Mouse (Mus musculus): ENCODE measurements at regions not wholly inside any gene's neighbourhood (a gene's known extent, or its start where the extent isn't known, plus 50 kb on each side); places are given as distances from the start of the nearest gene placed in this dataset.

DNA sequence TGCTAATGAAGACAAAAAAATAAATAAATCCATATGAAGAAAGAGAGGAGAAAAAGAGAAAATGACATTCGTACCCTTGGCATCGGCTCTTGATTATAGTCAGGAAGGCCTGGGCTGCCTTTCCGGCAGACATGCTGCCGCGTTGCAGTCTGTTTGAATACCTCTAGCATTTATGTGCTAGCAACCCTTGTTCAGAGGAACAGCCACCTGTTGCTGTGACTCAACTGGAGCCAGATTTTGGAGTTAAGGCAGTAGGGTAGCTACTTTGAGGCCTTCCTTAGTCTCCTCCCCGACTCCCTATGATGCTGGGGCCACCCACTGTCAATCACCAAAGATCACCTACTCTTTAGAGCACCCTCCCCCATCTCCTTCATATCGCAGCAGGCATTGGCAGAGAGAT is 148.5 kb upstream of the Cops8 start:
- DNase-seq (ENCODE audit: low spot score in 2 of 2), result no peak

- DNase-seq (ENCODE audit: low spot score in 2 of 2), result no peak
Measured at GRCm38 (mm10) chr1:90457396-90457795, 145.4 kb upstream of the Cops8 start.

- DNase-seq (ENCODE audit: low spot score in 2 of 2), result no peak
Measured at GRCm38 (mm10) chr1:90458176-90458575, 144.6 kb upstream of the Cops8 start.

DNA sequence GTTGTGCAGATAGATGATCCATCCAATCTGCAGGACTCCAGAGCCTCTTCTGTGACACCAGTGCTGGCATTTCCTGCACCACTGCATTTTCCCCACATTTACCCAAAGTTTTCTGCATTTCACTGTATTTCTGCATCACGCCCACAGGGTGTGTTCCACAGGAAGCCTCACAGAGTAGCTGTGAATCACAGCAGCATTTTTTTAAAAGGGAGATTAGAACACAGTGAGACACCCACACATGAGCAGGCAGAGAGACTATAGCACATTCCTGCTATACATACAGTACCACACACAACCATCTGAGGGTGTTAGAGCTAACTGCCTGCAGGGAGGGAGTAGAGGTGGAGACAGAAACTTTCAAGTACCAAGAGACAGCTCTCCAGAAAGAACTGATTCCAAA is 141.1 kb upstream of the Cops8 start:
- no peak for DNase-seq (ENCODE audit: low spot score in 2 of 2)

GRCm38 (mm10) chr1:90463302-90463701 is 139.5 kb upstream of the Cops8 start:
- DNase-seq (ENCODE audit: low spot score in 2 of 2), result no peak

- DNase-seq (ENCODE audit: low spot score in 2 of 2), result no peak
Measured at GRCm38 (mm10) chr1:90467646-90468045, 135.1 kb upstream of the Cops8 start.

GRCm38 (mm10) chr1:90470996-90471395 is 131.8 kb upstream of the Cops8 start:
- no peak for DNase-seq (ENCODE audit: low spot score in 2 of 2)

- DNase-seq (ENCODE audit: low spot score in 2 of 2), result no peak
Measured at GRCm38 (mm10) chr1:90471806-90472205, 131.0 kb upstream of the Cops8 start.

GRCm38 (mm10) chr1:90475060-90475813 is 127.5 kb upstream of the Cops8 start:
- DNase-seq (ENCODE audit: low spot score in 2 of 2), result no peak

GRCm38 (mm10) chr1:90476556-90477243 is 126.1 kb upstream of the Cops8 start:
- DNase-seq (ENCODE audit: low spot score in 2 of 2), result no peak

- no peak for DNase-seq (ENCODE audit: low spot score in 2 of 2)
Measured at GRCm38 (mm10) chr1:90478839-90479238, 123.9 kb upstream of the Cops8 start.

GRCm38 (mm10) chr1:90481247-90481646 is 121.5 kb upstream of the Cops8 start:
- no peak for DNase-seq (ENCODE audit: low spot score in 2 of 2)

DNA sequence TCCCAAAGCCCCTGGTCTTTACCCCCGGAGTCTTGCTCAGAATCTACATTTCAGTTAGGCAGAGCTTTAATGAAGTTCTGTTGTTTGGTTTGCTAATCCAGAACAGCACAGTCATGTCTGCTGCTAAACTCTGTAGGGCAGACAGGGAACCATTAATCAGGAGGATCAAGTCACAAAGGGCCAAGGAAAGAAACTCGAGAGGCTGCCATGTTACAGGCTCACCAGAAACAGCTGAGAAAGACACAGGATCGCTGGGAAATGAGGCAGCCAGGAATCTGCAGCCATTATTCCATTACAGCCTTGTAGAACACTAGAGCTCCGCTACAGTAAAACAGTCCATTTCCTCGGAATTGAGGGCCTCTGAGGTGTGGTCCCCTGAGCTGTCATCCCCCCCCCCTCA is 121.1 kb upstream of the Cops8 start:
- no peak for DNase-seq (ENCODE audit: low spot score in 2 of 2)

GRCm38 (mm10) chr1:90486349-90486839 is 116.4 kb upstream of the Cops8 start:
- DNase-seq (ENCODE audit: low spot score in 2 of 2), result no peak

DNA sequence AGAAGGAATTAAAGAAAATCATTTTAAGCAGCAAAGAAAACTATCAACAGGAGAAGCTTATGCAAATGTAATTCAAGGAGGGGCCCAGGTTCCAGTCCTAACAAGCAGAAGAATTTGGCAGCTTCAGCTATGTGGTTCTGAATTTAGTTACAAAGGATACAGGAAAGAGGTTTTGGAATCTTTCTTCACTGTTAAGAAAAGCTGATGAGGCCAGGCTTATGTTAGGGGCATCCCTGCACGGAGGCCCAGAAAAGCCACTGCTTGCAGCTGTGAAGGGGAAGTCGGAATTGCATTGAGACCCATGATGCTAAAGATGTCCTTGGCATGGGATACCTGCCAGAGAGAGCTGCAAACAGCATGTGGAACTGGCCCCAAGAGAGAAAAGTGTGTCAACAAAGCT is 114.9 kb upstream of the Cops8 start:
- no peak for DNase-seq (ENCODE audit: low spot score in 2 of 2)

GRCm38 (mm10) chr1:90488991-90489390 is 113.8 kb upstream of the Cops8 start:
- no peak for DNase-seq (ENCODE audit: low spot score in 2 of 2)

DNA sequence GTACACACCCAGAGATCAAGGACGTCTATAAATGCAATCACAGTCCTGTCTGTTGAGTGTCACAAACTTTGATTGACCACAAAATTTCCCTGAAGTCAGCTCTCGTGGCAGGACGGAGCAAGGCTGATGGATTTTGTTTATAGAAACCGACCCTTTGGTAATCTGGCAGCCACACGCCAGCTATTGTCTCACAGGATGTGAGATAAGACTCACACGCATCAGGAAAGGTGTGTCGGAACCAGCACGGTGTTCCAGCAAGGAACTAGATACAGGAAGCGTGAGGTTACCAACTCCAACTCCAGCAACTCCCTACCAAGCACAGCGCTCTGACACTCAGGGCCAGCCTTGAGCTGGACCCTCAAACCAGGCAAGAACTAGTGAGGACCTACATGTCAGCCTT is 112.4 kb upstream of the Cops8 start:
- no peak for DNase-seq (ENCODE audit: low spot score in 2 of 2)

DNA sequence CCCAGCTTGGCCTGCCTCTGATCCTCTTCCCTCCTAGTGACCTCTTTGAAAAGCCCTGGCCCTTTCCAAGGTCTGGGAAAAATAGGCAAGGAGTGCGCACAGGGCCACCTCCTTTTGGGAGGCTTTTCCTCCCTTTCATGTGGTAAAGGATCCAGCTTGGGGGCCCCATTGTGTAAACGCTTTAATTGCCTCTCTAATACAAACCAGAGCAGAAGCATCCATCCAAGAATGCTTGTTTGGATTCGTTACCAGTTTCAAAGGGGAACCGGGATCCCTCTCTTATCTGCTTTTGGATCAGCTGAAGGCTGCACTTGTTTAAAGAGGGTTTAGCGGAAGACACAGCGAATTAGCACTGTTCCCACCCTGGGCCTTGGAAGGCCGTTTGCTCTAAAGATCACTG is 109.3 kb upstream of the Cops8 start:
- no peak for DNase-seq (ENCODE audit: low spot score in 2 of 2)

DNA sequence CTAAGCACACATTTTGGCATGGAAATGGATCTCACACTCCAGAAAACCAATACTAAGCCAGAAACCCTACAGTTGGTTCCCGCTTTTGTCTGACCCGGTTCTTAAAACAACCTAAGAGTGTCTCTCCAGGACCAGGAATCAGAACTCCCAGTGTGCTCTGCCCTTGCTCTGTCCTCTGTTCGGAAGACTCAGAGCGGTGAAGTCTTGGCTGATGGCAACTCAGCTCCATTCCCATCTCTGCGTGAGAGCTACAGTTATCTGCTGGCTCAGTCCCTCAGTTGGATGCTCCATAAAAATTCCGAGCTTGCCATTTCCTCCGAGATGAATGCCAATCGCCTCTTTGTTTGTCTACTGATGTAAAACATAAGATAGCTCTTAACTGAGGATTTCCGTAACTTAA is 107.6 kb upstream of the Cops8 start:
- no peak for DNase-seq (ENCODE audit: low spot score in 2 of 2)

DNA sequence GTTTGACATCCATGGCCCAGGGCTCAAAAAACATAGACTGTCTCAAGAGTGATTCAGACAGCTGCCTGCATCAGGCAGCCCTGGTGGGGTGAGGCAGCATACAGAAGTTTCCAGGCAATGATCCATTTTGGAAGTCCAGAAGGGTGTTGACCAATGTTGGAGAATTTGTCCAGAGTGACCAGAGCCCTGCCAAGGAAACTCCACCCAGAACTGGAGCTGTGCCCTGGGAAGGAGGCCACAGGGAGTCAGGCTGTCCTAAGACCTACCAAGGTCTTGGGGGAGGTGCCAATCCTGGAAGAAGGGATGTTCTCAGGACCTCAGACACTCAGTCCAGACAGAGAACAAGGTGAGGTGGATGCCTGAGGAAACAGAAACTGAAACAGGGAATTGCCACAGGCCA is 105.2 kb upstream of the Cops8 start:
- DNase-seq (ENCODE audit: low spot score in 2 of 2), result peak; percentile 36 to 78

DNA sequence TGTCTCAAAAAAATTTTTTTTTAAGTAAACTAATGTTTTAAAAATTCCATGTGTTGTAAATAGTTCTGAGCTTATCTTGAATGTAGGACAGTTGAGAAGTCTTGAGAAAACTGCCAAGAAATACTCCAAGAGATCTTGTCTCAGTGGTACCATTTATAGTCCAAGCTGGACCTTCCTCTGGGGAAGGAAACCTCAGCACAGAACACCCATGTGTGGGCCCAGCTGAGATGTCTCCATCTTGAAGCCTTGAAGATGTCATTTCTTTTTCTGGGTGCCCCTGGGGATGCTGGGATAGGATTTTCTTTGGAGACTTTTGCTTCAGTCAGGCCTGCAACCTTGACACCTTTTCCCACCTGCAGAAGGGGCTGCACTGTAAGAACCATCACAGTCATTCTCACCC is 101.4 kb upstream of the Cops8 start:
- no peak for DNase-seq (ENCODE audit: low spot score in 2 of 2)

DNA sequence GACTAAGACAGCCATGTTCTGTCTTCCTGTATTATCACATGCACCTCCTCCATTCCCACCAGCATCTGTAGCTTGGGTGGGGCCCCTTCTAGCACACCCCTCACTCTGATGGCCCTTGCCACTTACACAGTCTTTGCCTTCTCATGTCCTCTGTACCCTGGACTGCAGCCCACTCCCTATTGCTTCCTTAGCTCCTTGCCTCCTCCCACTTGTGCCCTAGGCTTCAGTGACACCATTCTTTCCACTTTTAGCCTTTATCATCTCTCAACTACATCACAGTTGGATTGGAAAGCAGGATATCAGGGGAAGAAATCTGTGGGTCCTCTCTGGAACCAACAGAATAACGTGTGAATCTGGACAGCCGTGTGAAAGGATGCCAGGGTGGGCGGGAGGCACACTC is 100.4 kb upstream of the Cops8 start:
- DNase-seq (ENCODE audit: low spot score in 2 of 2), result no peak

Data from urinary bladder, adult 18-20 months (tissue).